22 mouse cellular contexts compared by ENCODE assay signal in the genomic region with DNA sequence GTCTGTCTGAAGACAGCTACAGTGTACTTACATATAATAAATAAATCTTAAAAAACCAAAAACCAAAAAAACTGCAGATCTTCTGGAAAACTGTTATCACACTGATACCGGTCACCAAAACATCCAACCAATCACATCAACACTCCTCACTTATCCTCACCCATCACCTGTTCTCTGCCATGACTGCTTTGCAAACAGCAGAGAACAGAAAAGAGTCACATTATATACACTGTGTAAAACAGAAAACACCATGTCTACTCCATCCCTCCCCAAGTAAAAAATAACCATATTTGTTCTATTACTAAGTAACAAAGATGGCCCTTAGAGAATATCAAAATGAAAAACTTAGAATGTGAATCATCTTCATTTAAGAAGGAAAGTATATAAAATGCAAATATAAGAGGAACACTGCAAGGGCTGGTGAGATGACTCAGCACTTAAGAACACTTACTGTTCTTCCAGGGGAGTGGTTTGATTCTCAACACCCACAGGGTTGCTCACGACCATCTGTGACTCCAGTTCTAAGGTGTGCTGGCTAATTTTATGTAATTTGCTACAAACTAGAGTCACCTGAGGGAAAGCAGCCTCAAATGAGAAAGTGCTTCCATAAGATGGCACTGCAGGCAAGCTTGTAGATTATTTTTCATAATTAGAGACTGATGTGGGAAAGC.
DNase-seq lines count a peak whose midpoint lies in the region; ATAC-seq lines count a peak whose summit lies in the region.
"Had no signal": no experiment of that assay in that cellular context is flagged by ENCODE, and none has a peak within 500 bp of the region (broad histone marks: within the 10 kb centered on the region; RNA-seq: fewer than 3 reads in every experiment).

No protein-coding gene starts in this region.

- ATAC-seq in megakaryocyte progenitor cell, adult 5-6 weeks (replicated peaks; ENCODE audit: poor library complexity) = 0 out of 2 replicates have a peak, but pooled peaks have one; percentile 26
- ATAC-seq in midbrain, embryonic 14.5 days (ENCODE audit: low FRiP score, low TSS enrichment) = no peak
- ATAC-seq: forebrain, postnatal 0 days; lung, postnatal 0 days had no signal

- no peaks in the 10 kb centered on the region for H3K4me1 ChIP-seq in midbrain, embryonic 14.5 days (ENCODE audit: control insufficient read depth, insufficient read depth, low read length)
- H3K4me1 ChIP-seq: hindbrain, embryonic 15.5 days; midbrain, embryonic 10.5 days; stomach, embryonic 15.5 days had no signal

- no peak overlapping the region for H3K4me3 ChIP-seq in midbrain, embryonic 14.5 days (replicated peaks; ENCODE audit: low read depth, low read length)
- H3K4me3 ChIP-seq: erythroblast, embryonic 14.5 days; hindbrain, embryonic 15.5 days; midbrain, embryonic 10.5 days; myocyte; stomach, embryonic 15.5 days had no signal

- no peak overlapping the region for H3K27ac ChIP-seq in midbrain, embryonic 14.5 days (replicated peaks; ENCODE audit: low read depth, low read length)
- H3K27ac ChIP-seq: hindbrain, embryonic 15.5 days; midbrain, embryonic 10.5 days; stomach, embryonic 15.5 days had no signal

- H3K27me3 ChIP-seq in midbrain, embryonic 14.5 days (ENCODE audit: control insufficient read depth, insufficient read depth, low read length) = no peaks in the 10 kb centered on the region
- H3K27me3 ChIP-seq: hindbrain, embryonic 15.5 days; stomach, embryonic 15.5 days had no signal

- intact Hi-C loops in left cerebral cortex, postnatal 4 days (cut with DNase I) = no loop called here

- H3K9ac ChIP-seq in midbrain, embryonic 14.5 days (replicated peaks; ENCODE audit: low read length) = no peak overlapping the region
- H3K9ac ChIP-seq: forebrain, postnatal 0 days; hindbrain, embryonic 15.5 days; stomach, embryonic 15.5 days had no signal

- H3K36me3 ChIP-seq in midbrain, embryonic 14.5 days (ENCODE audit: control insufficient read depth, insufficient read depth, low read length) = peaks cover 27% of the 10 kb centered on the region
- H3K36me3 ChIP-seq: stomach, embryonic 15.5 days had no signal

- no peak overlapping the region for H3K4me2 ChIP-seq in midbrain, embryonic 14.5 days (ENCODE audit: low read length)
- H3K4me2 ChIP-seq: hindbrain, embryonic 15.5 days; stomach, embryonic 15.5 days had no signal

- H3K9me3 ChIP-seq in midbrain, embryonic 14.5 days (ENCODE audit: control insufficient read depth, low read length) = no peaks in the 10 kb centered on the region
- H3K9me3 ChIP-seq: G1E; hindbrain, embryonic 15.5 days; midbrain, embryonic 10.5 days; stomach, embryonic 15.5 days had no signal

- peak; percentile 46 to 63 for DNase-seq in frontal cortex, adult 2 months (ENCODE audit: extremely low spot score in 1 of 2, low spot score in 1 of 2)
- no peak for DNase-seq in frontal cortex, postnatal 10 days (ENCODE audit: low spot score in 2 of 2)
- DNase-seq in left cerebral cortex, adult 18-20 months (ENCODE audit: low spot score in 2 of 2) = peak; percentile 29 to 30
- no peak for DNase-seq in left cerebral cortex, postnatal 4 days
- DNase-seq in c-Kit-positive CD71-positive TER-119-negative erythroid progenitor cells, embryonic 14.5 days (ENCODE audit: low read depth) = peak; percentile 5
- no peak for DNase-seq in lung, postnatal 10 days
- DNase-seq in midbrain, embryonic 14.5 days = no peak
- DNase-seq: B cell, adult 2 months; cerebellum, adult 2 months; embryo, embryonic 11 days; forebrain, postnatal 0 days; heart, postnatal 10 days; kidney, adult 11 months; thymus, postnatal 25 days had no signal

- WGBS in midbrain, embryonic 14.5 days = 96% methylated on average over 2 of the region's 2 CpGs

Comparison
In these comparisons a context has a peak if more than half of its experiments do, and no peak if none do; other contexts are left out.
1. DNase-seq: peak in frontal cortex, adult 2 months (2 of 2), left cerebral cortex, adult 18-20 months (2 of 2) and c-Kit-positive CD71-positive TER-119-negative erythroid progenitor cells, embryonic 14.5 days (single experiment); none in frontal cortex, postnatal 10 days (0 of 2), left cerebral cortex, postnatal 4 days (single experiment), lung, postnatal 10 days (single experiment) and midbrain, embryonic 14.5 days (single experiment).